Mouse (Mus musculus): ENCODE data around the gene Fam173b.
A peak's percentile ranks its signal among the peaks of the same experiment; 100 is the strongest.

The Fam173b gene

GRCm38 (mm10) chr15:31587789-31588188, 13.9 kb upstream of the Fam173b start:
- no peak for DNase-seq

DNA sequence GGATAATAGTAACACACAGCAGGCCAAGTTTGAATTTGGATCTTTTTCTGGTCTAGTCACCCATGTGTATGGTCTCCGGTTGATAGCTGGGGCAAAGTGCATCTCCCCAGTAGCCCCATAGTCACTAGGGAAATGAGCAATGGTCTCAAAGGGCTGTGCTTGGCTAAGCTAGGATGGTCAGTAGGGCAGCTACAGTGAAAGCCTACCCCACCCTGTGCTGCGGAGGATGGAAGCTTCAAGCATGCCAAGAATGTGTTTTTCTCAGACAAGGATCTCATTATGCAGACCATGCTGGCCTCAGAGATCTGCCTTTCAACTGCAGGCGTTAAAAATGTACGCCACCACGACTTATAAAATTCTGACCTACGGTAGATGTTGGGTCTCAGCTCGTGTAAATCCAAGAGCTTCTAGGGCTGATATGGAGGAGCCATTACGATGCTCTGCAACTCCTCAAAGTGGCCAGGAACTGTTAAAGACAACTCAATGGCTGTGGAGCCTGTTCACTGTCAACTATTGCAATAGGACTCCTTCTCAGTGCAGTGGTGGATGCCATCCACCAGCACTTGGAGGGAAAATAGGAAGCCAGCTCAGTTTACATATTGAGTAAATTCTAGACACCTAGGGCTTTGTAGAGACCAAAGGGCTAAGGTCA, 12.5 kb upstream of the Fam173b start:
- DNase-seq, result no peak

DNA sequence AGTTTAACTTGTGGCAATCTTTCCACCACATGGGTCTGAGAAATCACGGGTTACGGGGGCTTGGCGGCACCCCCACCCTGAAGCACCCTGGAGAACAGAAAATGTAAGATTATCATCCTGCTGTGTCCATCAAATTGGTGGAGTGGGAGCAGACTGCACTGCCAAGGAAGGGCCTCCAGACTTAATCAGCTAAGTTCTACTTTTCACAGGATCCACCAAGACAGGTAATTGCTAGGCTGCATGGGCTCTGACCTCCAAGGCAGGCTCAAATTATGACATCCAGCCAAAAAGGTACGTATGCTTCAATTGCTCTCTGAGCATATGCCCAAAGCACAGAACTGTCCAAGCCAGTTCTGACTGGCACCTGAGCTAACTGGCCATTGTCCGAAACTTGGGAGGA, 11.5 kb upstream of the Fam173b start:
- DNase-seq, result no peak

- DNase-seq, result no peak
Measured at GRCm38 (mm10) chr15:31592531-31592930, 9.1 kb upstream of the Fam173b start.

DNA sequence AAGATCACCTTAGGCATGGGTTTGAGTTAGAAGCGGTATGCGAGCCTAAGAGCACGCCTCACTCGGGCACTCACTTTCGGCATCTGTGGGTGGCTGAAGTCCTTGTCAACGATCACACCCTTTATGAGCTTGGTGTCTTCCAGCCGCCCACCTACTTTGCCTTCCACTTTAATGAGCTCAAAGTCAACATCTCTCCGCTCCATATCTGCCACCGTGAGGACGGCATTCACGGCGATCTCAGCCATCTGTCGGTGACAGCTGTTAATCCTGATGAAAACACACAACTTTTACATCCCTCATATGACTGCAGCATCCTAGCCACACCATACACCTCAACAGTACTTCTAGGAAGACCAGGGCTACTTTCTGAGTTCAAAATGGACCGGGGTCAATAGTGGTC, 7.4 kb upstream of the Fam173b start:
- no peak for DNase-seq

GRCm38 (mm10) chr15:31595651-31596050, 6.0 kb upstream of the Fam173b start:
- DNase-seq, result no peak

GRCm38 (mm10) chr15:31599834-31600233, 1.8 kb upstream of the Fam173b start:
- no peak for DNase-seq

DNA sequence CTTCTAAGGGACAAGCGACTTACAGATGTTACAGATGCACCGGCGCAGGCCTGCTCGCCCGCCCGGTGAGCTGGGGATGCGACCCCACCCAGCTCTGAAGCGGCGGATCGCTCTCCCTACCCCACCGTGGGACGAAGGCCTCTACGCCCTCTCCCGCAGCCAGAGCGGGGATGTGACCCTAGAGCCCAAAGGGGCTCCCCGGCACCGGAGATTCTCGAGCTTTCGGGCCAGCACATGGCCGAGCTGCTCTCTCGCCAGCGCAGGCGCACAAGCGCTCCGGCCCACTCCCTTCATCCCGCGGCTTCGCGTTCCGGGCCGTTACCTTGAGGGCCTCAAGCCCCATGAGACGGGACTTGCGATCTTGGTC, 390 bp upstream of the Fam173b start:
- no peak for DNase-seq

DNA sequence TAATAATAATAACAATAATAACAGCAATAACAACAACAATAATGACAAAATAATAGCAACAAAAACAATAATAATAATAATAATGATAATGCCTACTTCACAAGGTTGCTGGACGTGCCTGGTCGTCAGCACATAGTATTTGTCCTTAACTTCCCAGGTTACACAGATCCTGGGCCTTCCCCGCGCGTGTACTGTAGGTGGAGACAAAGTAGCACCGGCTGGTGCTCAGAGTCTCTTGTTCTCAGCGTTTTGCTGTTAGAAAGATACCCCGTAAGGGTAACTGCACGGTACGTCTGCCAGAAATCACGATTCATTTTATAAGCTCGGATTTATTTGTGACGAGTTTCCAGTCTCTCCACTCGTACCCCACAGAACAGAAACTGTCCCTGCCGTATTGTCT, 774 bp downstream of the Fam173b start:
- peak; percentile 81 for DNase-seq

DNA sequence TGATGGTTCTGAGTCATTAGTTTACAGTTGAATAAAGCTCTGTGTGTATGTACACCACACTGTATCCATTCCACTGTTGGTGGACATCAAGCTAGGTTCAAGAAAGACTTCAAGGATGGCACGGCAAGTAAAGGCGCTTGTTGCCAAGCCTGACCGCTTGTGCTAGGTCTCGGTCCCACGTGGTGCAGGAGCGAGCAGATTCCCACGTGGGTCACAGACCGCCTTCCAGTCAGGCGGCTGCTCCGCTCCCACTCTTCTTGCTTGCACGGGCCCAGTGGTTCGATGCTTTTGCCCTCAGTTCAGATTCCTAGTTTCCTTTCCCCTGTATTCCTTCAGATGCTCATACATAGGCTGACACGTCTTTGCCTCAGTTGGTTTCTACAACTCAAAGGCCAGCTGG, 1.5 kb downstream of the Fam173b start:
- peak; percentile 38 for DNase-seq

GRCm38 (mm10) chr15:31606821-31607220, 5.2 kb downstream of the Fam173b start:
- no peak for DNase-seq

GRCm38 (mm10) chr15:31611027-31611426, 9.4 kb downstream of the Fam173b start:
- no peak for DNase-seq

DNA sequence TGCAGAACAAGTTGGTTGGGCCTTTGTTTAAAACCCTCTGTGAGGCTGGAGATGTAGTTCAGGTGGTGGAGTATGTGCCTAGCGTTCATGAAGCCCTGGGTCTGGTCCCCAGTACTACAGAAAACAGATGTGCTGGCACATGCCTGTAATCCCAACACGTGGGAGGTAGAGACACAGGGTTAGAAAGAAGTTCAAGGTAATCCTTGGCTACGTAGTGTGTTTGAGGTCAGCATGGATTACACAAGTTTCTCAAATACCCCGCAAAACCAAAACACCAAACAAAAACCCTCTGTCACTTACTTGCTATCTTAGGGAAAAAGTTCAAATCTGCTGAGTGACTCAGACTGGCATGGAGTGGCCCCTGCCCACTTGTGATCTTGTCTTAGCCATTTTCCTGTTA, 10.3 kb downstream of the Fam173b start:
- no peak for DNase-seq

GRCm38 (mm10) chr15:31613826-31614453, 12.3 kb downstream of the Fam173b start:
- DNase-seq, result no peak

GRCm38 (mm10) chr15:31614666-31615065, 13.0 kb downstream of the Fam173b start:
- DNase-seq, result no peak

GRCm38 (mm10) chr15:31617261-31617660, 15.6 kb downstream of the Fam173b start:
- DNase-seq, result no peak

DNA sequence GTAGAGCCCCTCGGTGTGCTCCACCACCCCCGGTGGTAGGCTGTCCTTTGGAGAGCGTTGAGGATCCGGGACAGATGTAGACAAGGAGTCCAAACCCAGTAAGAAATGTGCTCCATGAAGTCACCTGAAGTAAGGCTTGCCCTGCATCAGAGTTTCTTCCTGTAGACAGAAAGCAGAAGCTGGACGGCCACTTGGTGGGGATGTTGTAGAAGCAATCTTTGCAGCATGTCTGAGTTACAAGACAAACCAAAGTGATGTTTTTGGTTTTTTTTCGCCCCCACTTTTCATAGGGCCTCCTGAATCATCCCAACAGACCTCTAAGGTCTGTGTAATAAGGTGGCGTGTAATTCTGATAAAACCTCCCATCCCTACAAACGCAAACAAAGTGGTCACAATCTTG, 17.9 kb downstream of the Fam173b start:
- DNase-seq, result no peak

DNA sequence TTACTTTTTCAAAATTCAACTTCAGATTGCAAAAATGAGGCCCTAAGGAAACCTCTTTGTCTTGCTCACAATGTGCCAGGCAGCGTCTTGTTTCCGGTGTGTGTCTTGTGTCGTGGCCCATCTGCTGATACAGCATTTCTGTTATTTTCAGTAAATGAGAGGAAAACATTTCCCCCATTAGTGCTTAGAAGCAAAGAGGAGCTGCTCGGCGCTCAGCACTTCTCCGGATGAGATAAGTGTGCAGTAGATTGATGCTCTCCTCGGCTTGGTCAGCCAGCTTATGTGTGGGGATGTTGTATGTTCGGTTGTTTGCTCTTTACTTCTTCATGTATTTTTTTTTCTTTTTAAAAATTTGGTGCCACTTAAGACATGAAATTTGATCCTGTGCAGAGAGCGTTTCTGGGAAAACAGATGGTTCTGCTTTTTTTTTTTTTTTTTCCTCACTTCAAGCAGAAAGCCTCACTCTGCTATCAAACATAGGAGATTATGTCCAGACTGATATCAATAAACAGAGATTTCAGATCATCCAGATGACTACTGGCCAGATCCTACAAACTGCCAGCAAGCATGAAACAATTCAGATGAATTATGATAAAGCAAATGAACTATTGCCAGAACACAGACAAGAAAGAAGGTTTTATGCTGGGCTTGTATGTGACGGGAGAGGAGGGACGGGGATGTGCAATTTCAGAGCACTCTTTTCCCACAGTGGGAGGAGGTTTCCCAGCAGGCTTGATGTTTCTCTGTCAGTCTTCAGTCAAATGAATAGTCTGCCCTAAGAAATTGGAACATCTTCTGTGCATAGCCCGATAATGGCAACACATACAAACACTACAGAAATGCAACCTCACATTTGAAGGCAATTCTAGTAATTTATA, 25.9 kb downstream of the Fam173b start:
- DNase-seq, result no peak

GRCm38 (mm10) chr15:31628180-31628579, 26.5 kb downstream of the Fam173b start:
- no peak for DNase-seq

DNA sequence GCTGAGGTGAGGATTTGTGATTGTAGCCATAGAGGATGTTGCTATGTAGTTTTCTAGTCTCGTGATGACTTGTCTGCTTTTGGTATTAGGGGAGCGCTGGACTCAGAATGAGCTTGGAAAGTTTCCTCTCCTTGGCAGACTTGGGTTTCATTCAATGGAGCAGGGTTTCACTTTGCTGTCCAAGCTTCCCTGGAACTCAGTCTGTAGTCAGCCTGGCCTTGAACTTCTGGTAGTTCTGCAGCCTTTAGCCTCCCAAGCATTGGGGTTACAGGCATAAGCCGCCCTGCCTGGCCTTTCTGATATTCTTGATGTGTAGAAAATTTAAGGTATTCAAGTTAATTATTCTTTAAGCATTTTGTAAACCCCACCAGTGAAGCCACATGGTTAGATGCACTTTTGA, 27.9 kb downstream of the Fam173b start:
- no peak for DNase-seq

GRCm38 (mm10) chr15:31631396-31631858, 29.8 kb downstream of the Fam173b start:
- no peak for DNase-seq

- DNase-seq, result no peak
Measured at GRCm38 (mm10) chr15:31632478-31632877, 30.8 kb downstream of the Fam173b start.

GRCm38 (mm10) chr15:31634582-31634981, 32.9 kb downstream of the Fam173b start:
- DNase-seq, result no peak

GRCm38 (mm10) chr15:31636091-31636595, 34.5 kb downstream of the Fam173b start:
- no peak for DNase-seq

Measured in cerebellum, adult 9-10 months (tissue).